23 mouse cellular contexts compared by ENCODE assay signal in genomic region chr17:63017605-63018167, GRCm38 (mm10).
DNase-seq lines count a peak whose midpoint lies in the region; ATAC-seq lines count a peak whose summit lies in the region.
"Had no signal": no experiment of that assay in that cellular context is flagged by ENCODE, and none has a peak within 500 bp of the region (broad histone marks: within the 10 kb centered on the region; RNA-seq: fewer than 3 reads in every experiment).

No protein-coding gene starts in this region.

- no peaks in the 10 kb centered on the region for H3K4me1 ChIP-seq in forebrain, embryonic 14.5 days (ENCODE audit: control insufficient read depth, insufficient read depth, low read length)
- H3K4me1 ChIP-seq in forebrain, embryonic 10.5 days: no peaks in the 10 kb centered on the region
- no peaks in the 10 kb centered on the region for H3K4me1 ChIP-seq in forebrain, embryonic 16.5 days (replicated peaks; ENCODE audit: control insufficient read depth, insufficient read depth, low read length)
- no peaks in the 10 kb centered on the region for H3K4me1 ChIP-seq in forebrain, embryonic 12.5 days
- H3K4me1 ChIP-seq: embryonic facial prominence, embryonic 10.5 days; embryonic facial prominence, embryonic 12.5 days had no signal

- DNase-seq in forebrain, embryonic 14.5 days (ENCODE audit: low spot score): peak; percentile 65
- no peak for DNase-seq in forebrain, embryonic 10.5 days (ENCODE audit: extremely low spot score, low spot score)
- peak; percentile 31 for DNase-seq in layer of hippocampus, adult 9-10 months (ENCODE audit: low spot score)
- DNase-seq in layer of hippocampus, adult 8-10 months (ENCODE audit: low spot score in 2 of 2): no peak
- no peak for DNase-seq in urinary bladder, adult 2 months (ENCODE audit: low spot score)
- DNase-seq: adrenal gland, adult 8-10 months; adrenal gland, postnatal 14 days; adrenal gland, postnatal 36 days; B cell, adult 2 months; cerebellum, adult 11-12 months; cerebellum, adult 2 months; cerebellum, adult 9-10 months; cerebellum, postnatal 10 days; cerebellum, postnatal 25 days had no signal

- ATAC-seq in forebrain, embryonic 14.5 days: peak; percentile 52; the same call in 1 of the 2 replicates
- ATAC-seq in forebrain, embryonic 16.5 days: peak; percentile 50
- no peak for ATAC-seq in forebrain, embryonic 12.5 days (ENCODE audit: low FRiP score)
- ATAC-seq: activated CD4-positive, CD25-positive, alpha-beta regulatory T cell, adult 4 months; CD4-positive, CD25-positive, alpha-beta regulatory T cell, adult 4 months; Patski had no signal

- 74% methylated on average over 3 of the region's 3 CpGs for WGBS in forebrain, embryonic 14.5 days
- 92% methylated on average over 3 of the region's 3 CpGs for WGBS in forebrain, embryonic 10.5 days
- WGBS in forebrain, embryonic 16.5 days: 57% methylated on average over 3 of the region's 3 CpGs
- WGBS in forebrain, embryonic 12.5 days: 87% methylated on average over 3 of the region's 3 CpGs

- H3K9me3 ChIP-seq in forebrain, embryonic 14.5 days (replicated peaks; ENCODE audit: control insufficient read depth, low read length): no peaks in the 10 kb centered on the region
- H3K9me3 ChIP-seq in forebrain, embryonic 10.5 days: no peaks in the 10 kb centered on the region
- no peaks in the 10 kb centered on the region for H3K9me3 ChIP-seq in forebrain, embryonic 16.5 days (ENCODE audit: control insufficient read depth, low read length)
- H3K9me3 ChIP-seq in forebrain, embryonic 12.5 days: no peaks in the 10 kb centered on the region
- H3K9me3 ChIP-seq: embryonic facial prominence, embryonic 10.5 days; embryonic facial prominence, embryonic 12.5 days; G1E had no signal

- H3K27me3 ChIP-seq in forebrain, embryonic 14.5 days (replicated peaks; ENCODE audit: control insufficient read depth, insufficient read depth, low read length): no peaks in the 10 kb centered on the region
- no peaks in the 10 kb centered on the region for H3K27me3 ChIP-seq in forebrain, embryonic 10.5 days (ENCODE audit: poor library complexity, severe bottlenecking)
- no peaks in the 10 kb centered on the region for H3K27me3 ChIP-seq in forebrain, embryonic 16.5 days (replicated peaks; ENCODE audit: control insufficient read depth, insufficient read depth, low read length)
- no peaks in the 10 kb centered on the region for H3K27me3 ChIP-seq in forebrain, embryonic 12.5 days
- H3K27me3 ChIP-seq: CH12.LX; embryonic facial prominence, embryonic 12.5 days had no signal

- no peak overlapping the region for H3K9ac ChIP-seq in forebrain, embryonic 14.5 days (ENCODE audit: low read length)
- H3K9ac ChIP-seq in forebrain, embryonic 16.5 days (replicated peaks; ENCODE audit: low read depth, low read length): no peak overlapping the region
- no peak overlapping the region for H3K9ac ChIP-seq in forebrain, embryonic 12.5 days
- H3K9ac ChIP-seq: embryonic facial prominence, embryonic 12.5 days had no signal

- no peak overlapping the region for H3K27ac ChIP-seq in forebrain, embryonic 14.5 days (ENCODE audit: low read depth, low read length)
- no peak overlapping the region for H3K27ac ChIP-seq in forebrain, embryonic 10.5 days
- no peak overlapping the region for H3K27ac ChIP-seq in forebrain, embryonic 16.5 days (ENCODE audit: low read length)
- H3K27ac ChIP-seq in forebrain, embryonic 12.5 days: no peak overlapping the region
- H3K27ac ChIP-seq: embryonic facial prominence, embryonic 10.5 days; embryonic facial prominence, embryonic 12.5 days had no signal

- no peaks in the 10 kb centered on the region for H3K36me3 ChIP-seq in forebrain, embryonic 14.5 days (ENCODE audit: control insufficient read depth, insufficient read depth, low read length)
- H3K36me3 ChIP-seq in forebrain, embryonic 10.5 days (replicated peaks): no peaks in the 10 kb centered on the region
- H3K36me3 ChIP-seq in forebrain, embryonic 16.5 days (ENCODE audit: control insufficient read depth, insufficient read depth): no peaks in the 10 kb centered on the region
- no peaks in the 10 kb centered on the region for H3K36me3 ChIP-seq in forebrain, embryonic 12.5 days (replicated peaks)
- H3K36me3 ChIP-seq: embryonic facial prominence, embryonic 10.5 days; embryonic facial prominence, embryonic 12.5 days; G1E had no signal

- no peak overlapping the region for H3K4me3 ChIP-seq in forebrain, embryonic 14.5 days (ENCODE audit: low read depth, low read length)
- no peak overlapping the region for H3K4me3 ChIP-seq in forebrain, embryonic 10.5 days
- no peak overlapping the region for H3K4me3 ChIP-seq in forebrain, embryonic 16.5 days (replicated peaks; ENCODE audit: low read length)
- H3K4me3 ChIP-seq in forebrain, embryonic 12.5 days (replicated peaks): no peak overlapping the region
- H3K4me3 ChIP-seq: embryonic facial prominence, embryonic 10.5 days; embryonic facial prominence, embryonic 12.5 days had no signal

- H3K4me2 ChIP-seq in forebrain, embryonic 14.5 days (ENCODE audit: low read length): no peak overlapping the region
- H3K4me2 ChIP-seq in forebrain, embryonic 16.5 days (ENCODE audit: low read length): no peak overlapping the region
- H3K4me2 ChIP-seq in forebrain, embryonic 12.5 days: no peak overlapping the region
- H3K4me2 ChIP-seq: embryonic facial prominence, embryonic 12.5 days had no signal

Comparison
In these comparisons a context has a peak if more than half of its experiments do, and no peak if none do; other contexts are left out.
1. DNase-seq: peak in forebrain, embryonic 14.5 days (single experiment) and layer of hippocampus, adult 9-10 months (single experiment); none in forebrain, embryonic 10.5 days (single experiment), layer of hippocampus, adult 8-10 months (0 of 2) and urinary bladder, adult 2 months (single experiment).